17 mouse cellular contexts compared by ENCODE assay signal in genomic region chr3:154573666-154574065, GRCm38 (mm10).
"Had no signal": no experiment of that assay in that cellular context is flagged by ENCODE, and none has a peak within 500 bp of the region (broad histone marks: within the 10 kb centered on the region; RNA-seq: fewer than 3 reads in every experiment).

No protein-coding gene starts in this region.

- H3K9ac ChIP-seq: kidney, embryonic 15.5 days; limb, embryonic 13.5 days; liver, embryonic 12.5 days; liver, embryonic 15.5 days; midbrain, embryonic 13.5 days had no signal

- H3K4me2 ChIP-seq: kidney, embryonic 15.5 days; limb, embryonic 13.5 days; liver, embryonic 12.5 days; liver, embryonic 15.5 days; midbrain, embryonic 13.5 days had no signal

- H3K9me3 ChIP-seq: kidney, embryonic 15.5 days; limb, embryonic 10.5 days; limb, embryonic 13.5 days; liver, embryonic 12.5 days; liver, embryonic 15.5 days; megakaryocyte, embryonic 14.5 days; midbrain, embryonic 10.5 days; midbrain, embryonic 13.5 days had no signal

- DNase-seq: kidney, adult 11 months; kidney, adult 8-10 months; kidney, postnatal 10 days; kidney, postnatal 36 days; liver; thymus, adult 2 months; thymus, postnatal 14 days; thymus, postnatal 4 days had no signal

- H3K4me1 ChIP-seq: liver, embryonic 12.5 days; liver, embryonic 15.5 days had no signal

- H3K4me3 ChIP-seq: kidney, embryonic 15.5 days; limb, embryonic 10.5 days; limb, embryonic 13.5 days; liver, embryonic 12.5 days; liver, embryonic 15.5 days; megakaryocyte, embryonic 14.5 days; midbrain, embryonic 10.5 days; midbrain, embryonic 13.5 days had no signal

- H3K27ac ChIP-seq: kidney, embryonic 15.5 days; limb, embryonic 10.5 days; limb, embryonic 13.5 days; liver, embryonic 12.5 days; liver, embryonic 15.5 days; midbrain, embryonic 10.5 days; midbrain, embryonic 13.5 days had no signal

- ATAC-seq: liver, embryonic 12.5 days; midbrain, embryonic 13.5 days; midbrain, embryonic 16.5 days had no signal

- H3K36me3 ChIP-seq: liver, embryonic 15.5 days had no signal
